Mouse (Mus musculus): ENCODE results near the gene Spsb4.

GRCm38 (mm10) chr9:97013698-97014097 lies 4.9 kb downstream of the Spsb4 start:
- no peak for TF ChIP-seq CTCF (conservative IDR thresholded peaks at IDR 0.05; ENCODE audit: low read length)
- TF ChIP-seq NANOG (IDR thresholded peaks at IDR 0.05; ENCODE audit: borderline replicate concordance, low read length), result no peak
- no peak for TF ChIP-seq POU5F1 (IDR thresholded peaks at IDR 0.05; ENCODE audit: borderline replicate concordance, low read length)

Data from E14TG2a.4 (cell line).